Mouse (Mus musculus) thymus, postnatal 36 days (tissue): ENCODE results near the gene Ankrd39.

Experiments used
- DNase-seq, 2 experiments: peaks; one replicate each; pipeline ENCODE4 v3.0.0; 2022; ENCODE audit warnings: mixed read lengths in 2 of 2

Gene Ankrd39

DNA sequence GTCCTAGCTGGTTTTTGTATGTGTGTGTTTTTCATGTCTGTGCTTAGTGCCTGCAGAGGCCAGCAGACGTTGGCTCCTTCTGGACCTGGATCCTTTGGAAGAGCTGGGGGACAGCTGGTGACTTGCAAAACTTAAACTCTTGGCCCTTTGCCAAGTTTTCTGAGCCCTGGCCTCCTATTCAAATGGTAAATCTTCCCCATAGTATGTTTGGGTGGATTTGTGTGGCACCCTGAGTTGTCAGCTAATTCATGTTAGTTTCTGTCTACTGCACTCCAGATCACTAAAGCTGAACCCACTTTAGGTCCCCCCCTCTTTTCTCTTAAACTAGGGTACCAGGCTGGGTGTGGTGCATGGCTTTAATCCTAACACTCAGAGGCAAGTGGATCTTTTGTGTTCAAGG lies 18.9 kb downstream of the Ankrd39 start:
- no peak for DNase-seq

DNA sequence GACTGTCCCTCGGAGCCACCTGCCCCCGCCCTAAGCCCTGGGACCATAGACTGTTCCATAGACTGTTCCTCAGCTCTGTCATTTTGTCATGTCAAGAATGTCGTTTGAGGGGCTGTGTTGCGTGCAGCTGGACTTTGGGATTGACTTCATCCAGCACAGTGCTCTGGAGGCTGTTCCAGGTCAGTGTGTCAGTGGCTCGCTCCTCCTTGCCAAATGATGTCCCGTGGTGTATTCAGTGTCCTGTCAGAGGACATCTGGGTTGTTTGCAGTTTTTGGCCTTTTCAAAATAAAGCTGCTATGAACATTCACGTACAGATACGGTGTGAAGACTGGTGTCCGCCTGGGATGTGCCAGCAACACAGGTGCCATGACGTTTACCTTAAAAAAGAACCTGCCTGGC lies 20.3 kb downstream of the Ankrd39 start:
- no peak for DNase-seq

DNA sequence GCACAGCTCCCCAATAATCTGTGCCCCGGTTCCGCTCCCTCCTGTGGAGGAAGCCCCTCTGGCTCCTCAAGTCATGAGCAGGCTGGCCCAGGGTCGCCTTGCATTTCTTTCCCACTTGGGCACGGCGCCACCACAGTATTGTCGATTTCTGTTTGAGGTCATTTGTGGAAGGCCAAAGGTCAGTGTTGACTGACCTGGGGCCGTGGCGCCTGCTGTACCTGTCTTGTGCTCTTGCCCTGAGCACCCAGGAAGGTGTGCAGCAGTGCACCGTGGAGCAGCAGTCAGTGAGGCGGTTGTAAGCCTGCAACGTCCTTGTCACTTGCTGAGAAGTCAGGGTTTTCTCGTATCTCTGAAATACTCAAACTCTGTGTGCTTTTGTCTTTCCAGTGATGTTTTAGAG lies 21.5 kb downstream of the Ankrd39 start:
- DNase-seq = no peak

DNA sequence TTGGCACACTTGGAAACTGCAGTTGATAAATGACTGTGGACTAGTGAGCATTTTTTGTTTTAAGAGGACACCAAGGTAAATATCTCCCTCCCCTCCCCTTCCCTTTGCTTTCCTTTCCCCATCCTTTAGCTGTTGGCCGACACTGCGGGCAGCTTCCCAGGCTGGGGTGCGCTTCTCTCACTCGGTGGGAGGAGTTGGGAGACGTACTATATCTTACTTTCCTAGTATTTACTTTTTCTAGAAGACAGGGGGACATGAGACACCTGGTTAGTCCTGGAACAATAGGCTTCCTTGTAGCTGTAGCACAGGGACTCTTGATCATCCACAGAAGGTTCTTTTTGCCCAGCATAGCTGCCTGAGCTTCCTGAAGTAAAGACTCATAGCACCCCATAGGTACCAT lies 23.2 kb downstream of the Ankrd39 start:
- no peak for DNase-seq

DNA sequence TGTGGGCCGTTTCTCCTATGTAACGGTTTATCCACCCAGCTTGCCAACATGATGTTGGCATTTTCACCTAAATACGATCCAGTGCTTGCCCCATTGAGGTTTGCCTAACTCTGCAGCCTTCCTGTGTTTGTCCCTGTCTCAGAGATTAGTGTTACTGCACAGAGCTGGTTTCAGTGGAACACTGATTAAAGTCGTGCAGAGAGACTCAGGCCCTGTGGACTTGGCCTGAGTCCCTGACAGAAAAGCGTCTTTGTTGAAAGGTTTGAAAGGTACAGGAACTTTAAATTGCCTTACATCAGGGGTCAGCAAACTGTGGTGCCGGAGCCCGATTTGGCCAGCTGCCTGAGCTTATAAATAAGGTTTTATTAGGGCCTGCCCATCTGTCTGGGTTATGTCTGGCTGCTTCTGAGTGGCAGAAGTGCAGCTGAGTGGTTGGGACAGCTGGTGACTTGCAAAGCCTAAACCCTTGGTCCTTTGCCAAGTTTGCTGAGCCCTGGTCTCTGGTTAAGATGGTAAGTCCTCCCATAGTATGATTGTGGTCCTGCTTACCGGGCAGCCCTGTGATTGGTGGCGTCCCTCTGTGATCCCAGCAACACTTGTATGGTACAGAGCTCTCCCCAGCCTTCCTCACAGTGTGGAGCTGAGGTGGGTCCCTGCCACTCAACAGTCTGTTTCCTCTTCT lies 23.8 kb downstream of the Ankrd39 start:
- no peak for DNase-seq

DNA sequence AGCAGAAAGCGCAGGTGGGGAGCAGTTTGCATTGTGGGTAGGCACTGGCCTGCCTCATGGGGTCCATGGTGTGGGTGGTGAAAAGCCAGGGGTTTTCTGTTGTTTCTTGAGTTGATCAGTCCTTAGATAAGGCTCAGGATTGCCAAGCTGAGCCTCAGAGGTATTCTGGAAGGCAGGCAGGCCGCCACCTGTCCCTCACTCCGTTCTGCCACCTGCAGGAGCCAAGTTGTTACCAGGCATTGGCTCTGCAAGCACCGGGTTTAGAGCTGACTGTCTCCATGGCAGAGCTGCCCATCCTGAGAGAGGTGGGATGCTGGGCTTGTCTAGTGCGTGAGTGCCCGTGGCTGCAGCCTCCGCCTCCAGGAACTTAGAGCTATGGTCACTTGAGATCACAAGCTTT lies 25.0 kb downstream of the Ankrd39 start:
- DNase-seq = no peak

DNA sequence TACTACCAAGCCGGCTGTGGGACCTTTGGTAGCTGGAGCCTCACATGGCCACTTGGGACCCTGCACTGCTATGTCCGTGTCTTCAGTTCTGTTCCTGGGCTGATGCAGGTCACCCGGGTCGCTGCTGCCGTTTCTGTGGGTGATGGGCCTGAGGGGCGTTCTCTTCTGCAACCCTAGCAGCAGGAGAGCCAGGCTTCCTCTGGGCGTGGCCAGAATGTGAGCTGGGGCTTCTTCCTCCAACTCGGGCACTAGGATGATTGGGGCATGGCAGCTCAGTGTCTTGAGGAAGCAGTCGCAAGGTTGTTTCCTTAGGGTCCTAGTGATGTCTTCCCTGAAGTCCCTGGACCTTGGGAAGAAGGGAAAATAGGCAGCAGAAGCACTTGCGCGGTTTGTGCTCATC lies 27.6 kb downstream of the Ankrd39 start:
- no peak for DNase-seq

DNA sequence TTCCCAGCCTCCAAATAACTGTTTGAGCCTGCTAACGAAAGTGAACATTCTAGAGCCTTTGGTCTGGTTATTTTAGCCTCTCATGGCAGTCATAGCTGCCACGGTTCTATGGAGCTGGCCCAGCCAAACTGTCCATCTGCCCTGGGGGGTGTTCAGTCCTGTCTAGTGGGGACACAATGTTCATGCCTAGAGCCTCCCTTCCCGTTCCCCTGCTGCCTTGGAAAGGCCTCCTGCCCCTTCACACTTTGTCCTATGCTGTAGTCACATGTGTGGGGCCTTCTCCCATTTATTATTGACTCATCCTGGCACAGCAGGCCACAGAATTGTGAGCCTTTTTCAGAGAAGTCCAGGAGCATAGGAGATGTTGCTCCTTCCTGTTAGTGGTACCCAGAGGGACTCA lies 29.0 kb downstream of the Ankrd39 start:
- no peak for DNase-seq

DNA sequence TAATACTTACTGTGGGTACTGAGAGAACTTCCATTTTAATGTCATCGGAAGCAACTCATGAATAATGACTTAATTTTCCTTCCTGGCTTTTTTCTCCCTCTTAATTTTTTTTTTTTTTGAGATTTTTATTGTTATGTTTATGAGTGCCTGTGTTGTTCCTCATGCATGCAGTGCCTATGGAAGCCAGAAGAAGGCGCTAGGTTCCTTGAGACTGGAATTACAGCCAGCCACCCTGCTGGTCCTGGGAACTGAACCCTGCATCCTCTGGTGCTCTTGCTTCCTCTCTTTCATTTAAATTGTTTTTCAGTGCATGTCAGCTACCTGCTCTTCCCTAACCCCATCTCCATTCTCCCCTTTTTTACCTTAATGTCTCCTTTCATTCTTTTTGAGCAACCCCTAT lies 33.5 kb downstream of the Ankrd39 start:
- no peak for DNase-seq

DNA sequence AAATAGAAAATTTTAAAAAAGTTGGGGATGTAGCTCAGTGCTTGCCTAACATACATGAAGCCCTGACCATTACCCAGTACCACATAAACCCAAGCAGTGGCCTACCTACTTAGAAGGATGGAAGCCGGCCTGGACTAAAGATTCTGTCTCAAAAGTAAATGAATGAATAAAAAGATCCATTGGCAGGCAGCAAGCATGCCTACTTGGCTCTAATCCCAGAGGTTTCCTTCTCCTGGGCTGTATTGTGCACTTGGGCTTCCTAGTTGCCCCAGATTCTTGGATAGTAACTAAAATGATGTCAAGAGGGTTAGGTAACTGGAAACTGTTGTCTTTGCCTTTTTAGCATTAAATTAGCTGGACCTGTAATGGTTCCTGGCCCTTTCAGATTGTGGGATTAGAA lies 33.9 kb downstream of the Ankrd39 start:
- DNase-seq = no peak

DNA sequence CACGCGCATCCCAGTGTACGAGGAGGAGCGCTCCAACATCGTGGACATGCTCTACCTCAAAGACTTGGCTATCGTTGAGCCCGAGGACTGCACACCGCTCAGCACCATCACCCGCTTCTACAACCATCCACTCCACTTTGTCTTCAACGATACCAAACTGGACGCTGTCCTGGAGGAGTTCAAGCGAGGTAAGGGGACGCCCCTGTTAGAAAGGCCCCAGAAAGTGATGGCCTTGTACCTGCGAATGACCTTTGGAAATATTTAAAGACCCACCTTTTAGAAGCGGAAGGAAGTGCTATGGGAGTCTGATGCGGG lies 34.3 kb downstream of the Ankrd39 start:
- no peak for DNase-seq

DNA sequence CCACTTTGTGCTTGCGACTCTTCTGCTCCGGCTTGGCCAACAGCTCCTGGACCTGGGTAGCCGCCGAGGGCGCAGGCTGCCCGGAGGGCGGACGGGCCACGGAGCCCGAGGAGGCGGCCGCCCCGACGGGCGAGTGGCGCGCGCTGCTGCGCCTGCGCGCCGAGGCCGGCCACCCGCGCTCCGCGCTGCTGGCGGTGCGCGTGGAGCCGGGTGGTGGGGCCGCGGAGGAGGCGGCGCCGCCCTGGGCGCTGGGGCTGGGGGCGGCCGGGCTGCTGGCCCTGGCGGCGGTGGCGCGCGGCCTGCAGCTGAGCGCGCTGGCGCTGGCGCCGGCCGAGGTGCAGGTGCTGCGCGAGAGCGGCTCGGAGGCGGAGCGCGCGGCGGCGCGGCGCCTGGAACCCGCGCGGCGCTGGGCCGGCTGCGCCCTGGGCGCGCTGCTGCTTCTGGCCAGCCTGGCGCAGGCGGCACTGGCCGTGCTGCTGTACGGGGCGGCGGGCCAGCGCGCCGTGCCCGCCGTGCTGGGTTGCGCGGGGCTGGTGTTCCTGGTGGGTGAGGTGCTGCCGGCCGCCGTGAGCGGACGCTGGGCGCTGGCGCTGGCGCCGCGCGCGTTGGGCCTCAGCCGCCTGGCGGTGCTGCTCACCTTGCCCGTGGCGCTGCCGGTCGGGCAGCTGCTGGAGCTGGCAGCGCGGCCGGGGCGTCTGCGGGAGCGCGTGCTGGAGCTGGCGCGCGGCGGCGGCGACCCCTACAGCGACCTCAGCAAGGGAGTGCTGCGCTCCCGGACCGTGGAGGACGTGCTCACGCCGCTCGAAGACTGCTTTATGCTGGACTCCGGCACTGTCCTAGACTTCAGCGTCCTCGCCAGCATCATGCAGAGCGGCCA lies 34.9 kb downstream of the Ankrd39 start:
- peak; percentile 66 to 72 for DNase-seq

DNA sequence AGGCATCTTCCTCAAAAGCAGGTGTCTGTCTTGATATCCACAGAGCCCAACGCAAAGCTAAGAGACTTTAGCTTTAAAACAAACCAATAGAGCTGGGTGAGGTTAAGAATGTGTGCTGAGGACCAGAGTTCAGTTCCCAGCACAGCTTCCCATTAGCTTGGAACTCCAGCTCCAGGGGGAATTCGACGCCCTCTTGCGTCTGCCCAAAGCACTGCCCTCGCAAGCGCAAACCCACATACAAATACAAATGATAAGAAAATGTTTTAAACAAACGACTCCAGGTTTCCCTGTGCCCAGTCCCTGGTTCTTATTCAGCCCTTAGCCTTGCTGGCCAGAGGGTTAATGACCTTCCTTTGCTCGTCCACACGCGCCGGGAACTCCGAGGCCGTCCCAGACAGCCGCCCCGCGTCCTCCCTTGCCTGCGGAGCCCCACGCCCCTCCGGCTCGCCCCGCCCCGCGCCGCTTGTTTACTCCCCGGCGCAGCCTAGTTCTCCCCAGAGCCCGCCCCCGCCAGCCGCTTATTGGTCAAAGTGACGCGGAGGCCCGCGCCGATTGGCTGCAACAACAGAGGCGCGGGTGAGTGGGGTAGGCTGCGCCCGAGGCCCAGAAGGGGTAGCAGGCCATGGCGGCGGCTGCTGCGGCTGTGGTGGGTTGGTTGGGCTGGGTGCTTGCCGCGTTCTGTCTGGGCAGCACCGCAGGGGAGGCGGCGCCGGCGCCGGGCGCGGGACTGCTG lies 35.8 kb downstream of the Ankrd39 start, which contains the start of gene Cnnm3:
Cnnm3 (plus strand) TSS at position 579 of the 733 bp plus-strand sequence.
- peak; percentile 100 for DNase-seq

DNA sequence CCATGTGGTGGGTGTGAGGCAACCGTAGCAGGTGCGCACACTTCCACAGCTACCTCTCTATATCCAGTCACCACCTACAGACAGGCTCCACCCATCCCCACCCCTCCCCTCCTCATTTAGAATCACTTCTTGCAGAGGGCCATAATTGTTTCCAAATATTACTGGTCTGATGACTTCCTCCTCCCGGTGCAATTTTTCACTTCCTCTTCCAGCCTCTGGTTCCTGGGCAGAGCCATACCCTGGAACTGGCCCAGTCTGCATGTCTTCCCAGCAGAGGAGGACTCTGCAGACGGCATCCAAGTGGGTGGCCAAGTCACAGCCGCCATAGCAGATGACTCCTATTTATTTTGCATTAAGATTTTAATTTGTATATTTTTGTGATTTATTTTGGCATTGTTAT lies 39.0 kb downstream of the Ankrd39 start:
- DNase-seq = no peak

DNA sequence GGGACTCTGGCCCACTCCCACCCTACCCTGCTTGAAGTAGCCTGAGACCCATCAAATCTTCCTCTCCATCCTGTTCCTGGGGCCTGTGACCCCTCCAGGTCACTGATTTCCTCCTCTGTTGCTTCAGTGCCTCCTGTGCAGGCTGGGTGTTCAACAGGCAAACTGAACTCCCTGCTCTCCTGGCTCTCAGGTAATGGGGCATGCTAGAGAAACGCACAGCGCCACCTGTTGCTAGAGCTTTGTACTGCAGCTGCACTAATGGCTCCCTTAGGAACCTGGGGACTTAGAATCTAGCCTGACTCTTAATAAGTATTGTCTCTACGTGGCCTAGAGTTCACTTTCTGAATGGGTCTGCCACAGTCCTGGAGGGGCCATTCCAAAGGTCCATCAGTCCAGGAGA lies 46.0 kb downstream of the Ankrd39 start:
- peak; percentile 73 to 82 for DNase-seq

DNA sequence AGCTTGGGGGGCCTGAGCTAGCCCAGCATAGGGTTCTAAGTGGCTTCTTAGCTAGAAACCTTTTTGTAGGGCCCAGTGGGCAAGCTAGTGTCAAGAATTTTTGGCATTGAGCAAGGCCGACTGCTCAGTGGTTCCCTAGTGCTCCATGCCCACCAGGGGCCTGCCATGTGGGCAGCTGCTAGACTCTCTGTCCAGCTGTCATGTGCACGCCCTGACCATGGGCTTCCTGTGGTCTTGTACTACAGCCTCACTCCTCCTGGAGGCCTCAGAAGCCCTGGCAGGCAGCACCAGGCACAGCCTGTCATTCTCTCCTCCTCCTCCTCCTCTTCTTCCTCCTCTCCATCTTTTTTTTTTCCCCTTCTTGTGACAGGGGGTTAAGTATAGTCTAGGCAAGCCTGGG lies 49.9 kb downstream of the Ankrd39 start:
- DNase-seq = no peak

DNA sequence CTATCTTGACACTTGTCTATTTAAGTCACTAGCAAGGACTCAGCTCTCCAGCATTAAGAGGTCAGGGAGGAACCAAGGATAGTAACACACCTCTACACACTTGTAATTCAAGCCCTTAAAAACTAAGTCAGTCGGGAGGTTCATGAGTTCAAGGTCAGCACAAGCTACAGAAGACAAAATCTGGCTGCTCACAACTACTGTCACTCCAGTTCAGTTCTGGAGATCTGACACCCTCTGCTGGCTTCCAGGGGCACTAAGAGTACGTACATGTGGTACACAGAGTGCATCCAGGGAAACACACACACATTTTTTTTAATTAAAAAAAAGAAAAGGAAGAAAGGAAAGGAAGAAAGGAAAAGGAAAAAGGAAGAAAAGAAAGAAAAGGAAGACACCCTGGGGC lies 50.5 kb downstream of the Ankrd39 start:
- peak in 1 of 2 experiments; percentile 29 for DNase-seq

DNA sequence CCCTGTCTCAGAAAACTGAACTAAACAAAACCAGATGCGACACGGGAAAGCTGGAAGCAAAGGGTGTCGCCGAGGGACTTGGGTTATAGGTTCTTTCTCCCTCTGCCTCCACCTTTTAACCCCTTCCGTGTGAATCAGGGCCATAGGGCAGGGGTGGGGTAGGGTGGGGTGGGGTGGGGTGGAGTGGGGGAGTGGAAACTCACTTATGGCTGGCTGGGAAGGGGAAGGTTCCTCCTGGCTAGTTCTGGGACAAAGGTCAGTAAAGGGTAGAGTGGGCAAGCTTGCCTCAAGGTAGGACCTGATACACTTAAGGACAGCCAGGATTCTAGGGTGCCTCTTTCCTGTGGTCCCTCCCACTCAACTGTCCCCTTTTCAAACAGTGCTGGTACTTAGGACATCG lies 53.9 kb downstream of the Ankrd39 start:
- DNase-seq = no peak

DNA sequence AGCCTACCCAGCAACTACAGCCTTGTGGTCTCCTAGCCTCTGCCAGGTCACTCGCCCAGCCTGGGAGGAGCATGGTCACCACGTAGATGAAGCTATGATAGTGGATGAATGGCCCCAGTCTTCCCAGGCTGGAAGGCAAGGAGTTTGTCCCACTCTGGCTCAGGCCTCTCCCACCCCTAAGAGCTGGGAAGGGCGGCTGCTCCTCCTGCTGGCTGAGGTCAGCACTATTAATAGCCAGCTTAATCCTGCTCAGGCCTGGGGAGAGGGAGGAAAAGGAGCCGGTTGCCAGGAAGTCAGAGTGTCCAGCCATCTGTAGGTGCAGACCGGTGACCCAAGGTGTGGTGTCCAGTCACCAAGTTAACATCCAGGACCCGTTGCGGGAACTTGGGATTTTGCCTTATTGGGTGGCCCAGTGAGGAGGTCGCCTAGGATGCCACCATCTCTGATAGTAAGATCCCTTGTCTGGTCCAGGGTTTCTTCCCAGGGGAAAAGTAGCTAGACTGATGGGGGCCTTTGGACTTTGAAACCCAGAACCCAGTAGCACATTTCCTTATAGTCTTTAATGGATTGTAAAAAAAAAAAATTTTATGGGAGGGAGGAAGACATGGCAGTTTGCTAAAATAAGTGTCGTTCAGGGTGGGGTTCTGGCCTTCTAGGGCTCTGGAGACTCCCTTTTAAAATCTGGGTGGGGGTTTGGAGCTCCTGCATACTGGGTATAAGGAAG lies 54.7 kb downstream of the Ankrd39 start:
- DNase-seq = no peak

DNA sequence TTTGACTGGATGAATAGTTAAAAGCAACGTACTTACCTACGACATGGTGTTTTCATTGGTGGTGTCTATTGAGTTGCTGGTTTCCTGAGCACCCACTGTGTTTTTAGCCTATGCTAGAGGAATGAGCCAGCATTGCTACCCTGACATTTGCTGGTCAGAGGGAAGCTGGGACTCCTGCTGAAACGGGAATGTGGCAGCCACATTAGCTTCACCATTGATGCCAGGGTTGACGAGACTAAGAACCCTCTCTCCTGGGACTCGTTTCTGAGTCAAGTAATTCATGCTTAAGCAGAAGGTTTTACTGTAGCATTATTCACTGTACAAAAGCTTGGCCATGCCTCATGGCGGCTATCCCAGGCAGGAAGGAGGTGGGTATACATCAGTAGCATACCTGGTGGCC lies 57.6 kb downstream of the Ankrd39 start:
- no peak for DNase-seq
